Mouse (Mus musculus) lung, embryonic 16.5 days (tissue): Measurements from ENCODE around the gene Nat8f6. TPM values are rescaled to one million over a fixed set of nuclear protein-coding genes. Genes with fewer than 3 reads are reported as not detected.
"Not testable (repeated sequence)": the region's sequence is repeated elsewhere in the genome, so short reads cannot be mapped to it uniquely, and the experiment has no call there.

Experiments
- ATAC-seq: fragments of 200-750 bp; cut with Nextera tagmentation; 2 replicates; pipeline ENCODE4 v1.8.0; 2017; ENCODE audit warnings: low read depth, mild to moderate bottlenecking, moderate library complexity
- H3K27ac ChIP-seq: fragments of 300-500 bp; sonication (generic); 2 replicates; pipeline ENCODE4 v1.5.1; 2014; ENCODE audit warnings: mild to moderate bottlenecking, control low read depth, low read length
- H3K27me3 ChIP-seq: fragments of 300-500 bp; sonication (generic); 2 replicates; pipeline ENCODE4 v1.6.1; 2014; ENCODE audit warnings: low read depth, low read length, mixed read lengths; ENCODE audit not compliant: control insufficient read depth, insufficient read depth
- H3K36me3 ChIP-seq: fragments of 300-500 bp; sonication (generic); 2 replicates; pipeline ENCODE4 v1.6.1; 2014; ENCODE audit warnings: low read length; ENCODE audit not compliant: control insufficient read depth, insufficient read depth
- H3K4me1 ChIP-seq: fragments of 300-500 bp; sonication (generic); replicated peaks from 2 replicates; pipeline ENCODE4 v1.6.1; 2014; ENCODE audit warnings: low read length, mixed read lengths; ENCODE audit not compliant: control insufficient read depth, insufficient read depth
- H3K4me2 ChIP-seq: fragments of 300-500 bp; sonication (generic); 2 replicates; pipeline ENCODE4 v1.6.1; 2014; ENCODE audit warnings: low read depth, low read length, control low read depth
- H3K4me3 ChIP-seq: fragments of 300-500 bp; sonication (generic); 2 replicates; pipeline ENCODE4 v1.5.1; 2014; ENCODE audit warnings: mild to moderate bottlenecking, low read length, control low read depth
- H3K9ac ChIP-seq: fragments of 300-500 bp; sonication (generic); 2 replicates; pipeline ENCODE4 v1.6.1; 2014; ENCODE audit warnings: low read length, control low read depth
- H3K9me3 ChIP-seq: fragments of 300-500 bp; sonication (generic); 2 replicates; pipeline ENCODE4 v1.6.1; 2016; ENCODE audit warnings: low read length; ENCODE audit not compliant: control insufficient read depth
- WGBS: fragments of 180-500 bp; shearing (Covaris S2); extraction: QIAGEN DNeasy Blood & Tissue Kit; methylation state at CpG from one replicate; pipeline ENCODE4 v1.1.7; 2014; 5-methylcytosine and 5-hydroxymethylcytosine counted together
- polyA plus RNA-seq: library from polyadenylated mRNA; unstranded; fragments of >200 nt; fragmentation: Nextera tagmentation; extraction: Ambion mirVana; gene quantifications from 2 replicates; pipeline ENCODE4 v1.2.1, GENCODE M21; 2015

The Nat8f6 gene
- not detected in 2 replicates for polyA plus RNA-seq

DNA sequence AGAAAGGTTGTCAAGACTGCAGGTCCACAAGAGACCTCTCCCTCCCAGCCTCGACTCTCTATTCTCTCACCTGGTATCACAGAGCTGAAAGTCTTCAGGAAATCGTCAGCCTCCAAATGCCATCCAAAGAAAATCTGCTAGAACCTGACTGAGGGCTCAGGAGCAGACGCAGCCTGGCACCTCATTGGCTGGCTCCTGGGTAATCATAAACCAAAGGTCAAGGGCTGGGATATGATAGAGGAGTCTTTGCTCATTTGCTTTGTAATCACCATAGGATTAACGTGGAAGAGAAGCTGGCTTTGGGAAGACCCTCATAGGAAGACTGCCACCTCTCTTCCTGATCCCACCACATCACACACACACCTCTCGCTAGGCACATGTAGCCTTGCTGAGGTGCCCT, at the start of gene Nat8f6, which contains the start of gene Nat8f5:
TSS of gene Nat8f6 (minus strand) at position 118 of the 400 bp plus-strand sequence.
TSS of gene Nat8f5 (minus strand) at position 136 of the 400 bp plus-strand sequence.
- no peaks in the 10 kb centered on the region for H3K36me3 ChIP-seq
- WGBS: 81% methylated on average over 5 of the region's 5 CpGs

DNA sequence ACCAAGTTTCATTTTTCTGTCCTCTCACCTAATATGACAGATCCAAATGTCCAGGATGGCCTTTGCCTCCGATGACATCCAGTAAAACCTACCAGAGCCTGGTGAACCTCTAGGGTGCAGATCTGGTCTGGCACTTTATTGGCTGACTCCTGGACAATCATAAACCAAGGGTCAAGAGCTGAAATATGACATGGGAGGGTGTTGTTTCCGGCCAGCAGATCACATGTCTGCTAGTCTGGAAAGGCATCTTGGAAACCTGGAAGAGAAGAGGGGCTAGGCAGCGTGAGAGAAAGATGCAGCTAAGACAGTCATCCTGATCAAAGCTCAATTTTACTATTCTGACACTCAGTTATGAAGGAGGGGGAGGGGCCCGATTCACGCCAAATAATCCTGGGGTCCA, 48.3 kb upstream of the Nat8f6 start, which contains the start of gene Nat8f2:
TSS of gene Nat8f2 (minus strand) at position 153 of the 400 bp plus-strand sequence.
- H3K27me3 ChIP-seq, H3K4me1 ChIP-seq, H3K4me3 ChIP-seq, H3K27ac ChIP-seq, H3K36me3 ChIP-seq, H3K9ac ChIP-seq, H3K4me2 ChIP-seq, H3K9me3 ChIP-seq, ATAC-seq: not testable (repeated sequence)
- WGBS: 52% methylated on average over 5 of the region's 5 CpGs

More for the DNA sequence above, at the start of gene Nat8f6, which contains the start of gene Nat8f5:
- ATAC-seq: no peak
- Histone ChIP-seq H3K4me2 (no peak within 1 kb of the TSS), H3K9me3 (no peaks in the 10 kb centered on the region), H3K9ac (no peak within 1 kb of the TSS), H3K27me3 (no peaks in the 10 kb centered on the region), H3K27ac (no peak within 1 kb of the TSS), H3K4me1 (no peaks in the 10 kb centered on the region), H3K4me3 (no peak within 1 kb of the TSS)

DNA sequence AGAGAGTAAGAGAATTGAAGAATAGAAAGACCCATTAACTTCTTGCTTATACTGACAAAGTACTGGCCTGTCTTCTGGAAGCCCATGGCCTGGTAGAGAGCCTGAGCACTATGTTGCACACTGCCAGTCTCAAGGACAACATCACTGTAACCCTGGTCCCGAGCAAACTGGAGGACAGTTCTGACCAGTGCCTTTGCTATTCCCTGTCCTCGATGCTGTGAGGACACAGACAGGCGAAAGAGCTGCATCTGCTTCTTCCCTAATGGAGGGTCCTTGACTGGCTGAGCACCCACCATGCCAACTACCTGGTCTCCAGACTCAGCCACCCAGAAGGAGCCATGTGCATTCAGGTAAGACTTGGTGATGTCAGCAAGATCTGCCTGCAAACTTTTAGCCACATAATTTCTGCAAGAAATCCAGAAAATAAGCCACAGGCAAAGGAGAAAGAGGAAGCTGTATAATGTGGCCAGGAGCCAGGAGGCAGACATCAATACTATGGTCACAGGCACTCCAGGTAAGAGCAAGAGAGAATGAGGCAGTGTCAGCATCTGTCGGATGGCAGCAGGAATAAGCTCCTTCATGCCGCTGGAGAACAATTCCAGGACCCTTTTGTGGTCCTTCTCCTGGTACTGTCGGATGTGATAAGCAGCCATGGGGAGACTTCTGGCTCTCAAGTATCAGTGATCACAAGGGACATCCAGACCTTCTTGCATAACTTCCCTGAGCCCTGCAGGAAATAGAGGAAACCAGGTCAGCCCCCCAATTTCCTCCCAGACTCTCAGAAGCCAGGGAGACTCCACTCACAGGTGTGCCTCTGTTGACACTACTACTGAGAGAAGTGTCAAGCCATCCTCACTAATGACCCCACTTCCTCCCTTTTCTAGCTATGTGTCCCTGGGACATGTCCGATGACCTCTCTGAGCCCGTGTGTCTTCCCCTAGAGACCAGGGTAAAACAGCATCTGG, 47.3 kb upstream of the Nat8f6 start:
- Histone ChIP-seq H3K36me3 (no peaks in the 10 kb centered on the region), H3K4me1 (no peaks in the 10 kb centered on the region), H3K27ac (no peak overlapping the region), H3K4me2 (no peak overlapping the region), H3K4me3 (no peak overlapping the region), H3K9me3 (no peaks in the 10 kb centered on the region), H3K9ac (no peak overlapping the region), H3K27me3 (no peaks in the 10 kb centered on the region)
- ATAC-seq: no peak
- 58% methylated on average over 8 of the region's 8 CpGs for WGBS

DNA sequence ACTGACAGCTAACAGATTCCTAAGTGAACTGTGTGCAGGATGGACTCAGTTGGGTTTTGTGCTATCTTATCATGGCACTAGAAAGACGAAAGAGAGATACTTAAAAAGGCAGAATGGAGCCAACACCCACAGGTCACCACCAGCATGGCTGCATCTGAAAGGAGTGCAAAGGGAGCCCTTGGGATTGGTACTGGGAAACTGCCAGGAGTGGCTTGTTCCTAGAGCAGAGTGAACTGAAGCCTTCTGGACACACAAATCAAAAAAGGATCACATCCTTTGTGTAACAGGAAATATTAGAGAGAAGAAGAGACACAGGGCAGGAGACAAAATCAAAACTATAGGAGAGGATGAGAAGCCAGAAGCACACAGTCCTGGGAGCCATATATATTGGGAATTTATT, 46.2 kb upstream of the Nat8f6 start:
- not testable (repeated sequence) for H3K9ac ChIP-seq, H3K4me3 ChIP-seq, H3K4me2 ChIP-seq, ATAC-seq, H3K27ac ChIP-seq, H3K27me3 ChIP-seq, H3K36me3 ChIP-seq, H3K9me3 ChIP-seq, H3K4me1 ChIP-seq
- 15% methylated on average over 1 of the region's 1 CpGs for WGBS

DNA sequence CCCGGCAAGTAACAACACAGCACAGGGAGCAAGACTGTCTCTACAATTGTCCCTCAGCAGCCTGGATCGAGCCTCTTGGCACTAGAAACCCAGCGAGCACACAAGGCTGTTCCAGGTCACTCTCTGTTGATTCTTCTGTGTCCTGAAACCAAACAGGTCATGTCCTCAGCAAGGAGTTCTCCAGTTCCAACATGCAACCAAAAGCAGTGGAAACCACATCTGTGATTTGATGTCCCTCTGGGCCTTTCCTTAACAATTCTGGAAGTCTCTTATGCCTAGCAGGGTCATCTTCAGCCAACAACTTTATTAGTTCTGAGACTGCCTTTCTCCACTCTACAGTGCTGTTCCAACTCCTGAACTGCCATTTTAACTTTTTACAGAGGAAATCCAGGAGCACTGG, 45.4 kb upstream of the Nat8f6 start:
- H3K4me3 ChIP-seq, H3K27me3 ChIP-seq, H3K9ac ChIP-seq, H3K9me3 ChIP-seq, H3K4me2 ChIP-seq, H3K27ac ChIP-seq, H3K4me1 ChIP-seq, H3K36me3 ChIP-seq, ATAC-seq: not testable (repeated sequence)
- 70% methylated on average over 3 of the region's 3 CpGs for WGBS

DNA sequence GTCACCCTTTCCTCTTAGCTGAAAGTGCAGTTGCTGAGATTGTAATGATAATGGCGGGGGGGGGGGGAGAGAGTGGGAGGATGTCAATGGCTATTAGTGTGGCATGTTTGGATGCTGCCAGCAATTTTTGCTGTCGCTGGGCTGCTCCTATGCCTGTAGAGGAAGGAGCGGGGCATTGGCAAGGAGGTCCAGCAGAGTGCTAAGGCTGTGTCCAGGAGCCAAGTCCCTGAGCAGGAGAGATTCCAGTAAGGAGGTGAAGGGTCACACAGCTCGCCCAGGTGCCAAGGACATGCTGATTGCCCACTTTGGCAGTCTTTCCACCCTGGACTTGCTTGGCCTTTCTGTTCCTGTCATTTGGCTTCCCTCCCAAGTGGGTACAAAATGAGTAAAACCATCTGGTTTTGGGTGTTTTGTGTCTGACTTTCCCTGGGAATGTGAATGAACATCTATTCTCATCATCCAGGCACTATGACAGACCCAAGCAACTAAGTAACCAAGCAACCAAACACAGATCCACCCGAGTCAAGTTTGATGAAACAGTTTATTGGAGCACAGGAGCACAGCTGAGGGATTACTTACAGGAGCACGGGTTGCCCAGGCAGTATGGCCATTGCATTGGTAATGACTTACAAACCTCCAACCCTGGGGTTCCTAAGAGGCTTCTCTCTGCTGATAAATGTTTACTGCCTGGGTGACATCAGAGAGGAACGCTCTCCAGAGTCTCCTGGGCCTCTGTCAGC, 44.3 kb upstream of the Nat8f6 start:
- H3K27me3 ChIP-seq, H3K4me2 ChIP-seq, ATAC-seq, H3K4me3 ChIP-seq, H3K4me1 ChIP-seq, H3K36me3 ChIP-seq, H3K27ac ChIP-seq, H3K9ac ChIP-seq, H3K9me3 ChIP-seq: not testable (repeated sequence)
- 70% methylated on average over 5 of the region's 7 CpGs for whole genome bisulfite sequencing

DNA sequence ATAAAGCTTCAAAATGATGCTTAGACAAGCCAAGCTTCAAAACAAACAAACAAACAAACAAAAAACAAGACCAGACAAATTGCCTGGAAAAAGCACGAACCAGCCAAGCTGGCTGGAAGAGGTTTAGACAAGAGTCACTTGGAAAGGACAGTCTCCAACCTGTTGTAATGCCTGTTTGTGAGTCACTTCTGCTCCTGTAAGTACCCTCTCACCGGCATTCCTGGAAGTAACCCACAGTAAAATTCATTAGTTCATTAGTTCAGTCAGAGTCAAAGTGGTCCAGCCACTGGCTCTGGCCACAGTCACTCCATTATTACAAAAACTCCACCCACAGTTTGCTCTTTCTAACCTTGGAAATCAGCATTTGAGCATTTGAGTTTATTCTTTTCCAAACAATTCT, 43.1 kb upstream of the Nat8f6 start:
- Histone ChIP-seq H3K36me3 (no peaks in the 10 kb centered on the region), H3K4me2 (no peak overlapping the region), H3K4me3 (no peak overlapping the region), H3K27ac (no peak overlapping the region), H3K9ac (no peak overlapping the region), H3K9me3 (no peaks in the 10 kb centered on the region), H3K4me1 (no peaks in the 10 kb centered on the region), H3K27me3 (no peaks in the 10 kb centered on the region)
- WGBS: 86% methylated on average over 2 of the region's 2 CpGs
- no peak for ATAC-seq

DNA sequence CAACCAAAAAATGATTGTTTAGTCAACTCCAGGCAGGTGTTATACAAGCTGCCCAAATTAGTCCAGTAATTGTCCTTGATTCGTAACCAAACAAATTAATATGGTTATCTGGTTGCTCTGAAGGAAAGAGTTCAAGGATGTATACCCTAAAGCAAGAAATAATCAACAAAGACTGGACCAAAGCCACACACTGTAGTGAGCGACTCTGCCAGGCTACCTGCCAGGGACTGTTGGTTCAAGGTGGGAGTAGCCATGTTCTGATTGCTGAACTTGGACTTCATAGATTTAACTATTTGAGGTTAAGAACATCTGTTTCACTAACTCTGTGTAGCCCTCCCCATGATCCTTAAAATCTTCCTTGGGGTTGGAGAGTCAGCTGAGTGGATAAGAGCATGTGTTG, 42.4 kb upstream of the Nat8f6 start:
- H3K36me3 ChIP-seq: no peaks in the 10 kb centered on the region
- H3K27me3 ChIP-seq: no peaks in the 10 kb centered on the region
- H3K9me3 ChIP-seq: no peaks in the 10 kb centered on the region
- no peak for ATAC-seq
- H3K4me2 ChIP-seq: no peak overlapping the region
- H3K9ac ChIP-seq: no peak overlapping the region
- no peak overlapping the region for H3K4me3 ChIP-seq
- WGBS: 78% methylated on average over 2 of the region's 2 CpGs
- H3K4me1 ChIP-seq: no peaks in the 10 kb centered on the region
- no peak overlapping the region for H3K27ac ChIP-seq

DNA sequence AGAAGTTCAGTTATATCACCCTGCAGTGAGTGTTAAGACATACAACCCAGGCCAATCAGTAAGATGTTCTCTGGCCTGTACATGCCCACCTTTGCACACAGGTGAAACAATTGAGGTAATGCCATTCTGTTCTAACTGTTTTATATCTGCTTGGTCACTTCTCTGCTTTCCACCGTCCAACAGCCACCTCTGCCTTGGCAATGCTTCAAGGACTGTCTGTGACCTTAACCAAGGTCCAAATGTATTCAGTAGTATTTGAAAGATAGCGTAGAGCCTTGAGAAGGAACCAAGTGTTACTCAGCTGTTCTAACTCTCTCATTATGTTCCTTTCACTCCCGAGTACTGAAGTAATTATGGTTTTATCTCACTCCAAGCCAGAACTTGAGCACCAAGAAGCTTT, 41.8 kb upstream of the Nat8f6 start:
- Histone ChIP-seq H3K4me1 (no peaks in the 10 kb centered on the region), H3K4me3 (no peak overlapping the region), H3K9ac (no peak overlapping the region), H3K9me3 (no peaks in the 10 kb centered on the region), H3K4me2 (no peak overlapping the region), H3K27ac (no peak overlapping the region), H3K36me3 (no peaks in the 10 kb centered on the region), H3K27me3 (no peaks in the 10 kb centered on the region)
- ATAC-seq: no peak
- WGBS: 70% methylated on average over 3 of the region's 3 CpGs
